Mouse (Mus musculus): ENCODE measurements around the gene Cds1.

Cds1 gene

GRCm38 (mm10) chr5:101779376-101779863 lies 14.5 kb downstream of the Cds1 start:
- DNase-seq = no peak

- DNase-seq = no peak
Measured at GRCm38 (mm10) chr5:101780918-101781317, 16.0 kb downstream of the Cds1 start.

- no peak for DNase-seq
Measured at GRCm38 (mm10) chr5:101784328-101784727, 19.4 kb downstream of the Cds1 start.

GRCm38 (mm10) chr5:101784787-101785186 lies 19.9 kb downstream of the Cds1 start:
- no peak for DNase-seq

GRCm38 (mm10) chr5:101785921-101786614 lies 21.1 kb downstream of the Cds1 start:
- DNase-seq = no peak

GRCm38 (mm10) chr5:101789770-101790169 lies 24.8 kb downstream of the Cds1 start:
- DNase-seq = no peak

GRCm38 (mm10) chr5:101790560-101790959 lies 25.6 kb downstream of the Cds1 start:
- DNase-seq = peak; percentile 18

GRCm38 (mm10) chr5:101792665-101793064 lies 27.7 kb downstream of the Cds1 start:
- DNase-seq = no peak

GRCm38 (mm10) chr5:101801891-101802290 lies 37.0 kb downstream of the Cds1 start:
- DNase-seq = no peak

- no peak for DNase-seq
Measured at GRCm38 (mm10) chr5:101802358-101803022, 37.6 kb downstream of the Cds1 start.

- DNase-seq = no peak
Measured at GRCm38 (mm10) chr5:101811296-101812169, 46.6 kb downstream of the Cds1 start.

- DNase-seq = no peak
Measured at GRCm38 (mm10) chr5:101816822-101817221, 51.9 kb downstream of the Cds1 start.

GRCm38 (mm10) chr5:101819216-101819615 lies 54.3 kb downstream of the Cds1 start:
- peak; percentile 42 for DNase-seq

- peak; percentile 34 for DNase-seq
Measured at GRCm38 (mm10) chr5:101819844-101820243, 54.9 kb downstream of the Cds1 start.

- DNase-seq = no peak
Measured at GRCm38 (mm10) chr5:101821052-101821451, 56.1 kb downstream of the Cds1 start.

GRCm38 (mm10) chr5:101821491-101822310 lies 56.8 kb downstream of the Cds1 start:
- DNase-seq = no peak

GRCm38 (mm10) chr5:101822311-101822670 lies 57.4 kb downstream of the Cds1 start:
- no peak for DNase-seq

GRCm38 (mm10) chr5:101825111-101825911 lies 60.4 kb downstream of the Cds1 start:
- peak; percentile 44 for DNase-seq

GRCm38 (mm10) chr5:101826531-101826970 lies 61.6 kb downstream of the Cds1 start:
- peak; percentile 75 for DNase-seq

- no peak for DNase-seq
Measured at GRCm38 (mm10) chr5:101827477-101827876, 62.5 kb downstream of the Cds1 start.

GRCm38 (mm10) chr5:101828932-101829331 lies 64.0 kb downstream of the Cds1 start:
- DNase-seq = no peak

GRCm38 (mm10) chr5:101830180-101830579 lies 65.2 kb downstream of the Cds1 start:
- no peak for DNase-seq
